In the genomic region with DNA sequence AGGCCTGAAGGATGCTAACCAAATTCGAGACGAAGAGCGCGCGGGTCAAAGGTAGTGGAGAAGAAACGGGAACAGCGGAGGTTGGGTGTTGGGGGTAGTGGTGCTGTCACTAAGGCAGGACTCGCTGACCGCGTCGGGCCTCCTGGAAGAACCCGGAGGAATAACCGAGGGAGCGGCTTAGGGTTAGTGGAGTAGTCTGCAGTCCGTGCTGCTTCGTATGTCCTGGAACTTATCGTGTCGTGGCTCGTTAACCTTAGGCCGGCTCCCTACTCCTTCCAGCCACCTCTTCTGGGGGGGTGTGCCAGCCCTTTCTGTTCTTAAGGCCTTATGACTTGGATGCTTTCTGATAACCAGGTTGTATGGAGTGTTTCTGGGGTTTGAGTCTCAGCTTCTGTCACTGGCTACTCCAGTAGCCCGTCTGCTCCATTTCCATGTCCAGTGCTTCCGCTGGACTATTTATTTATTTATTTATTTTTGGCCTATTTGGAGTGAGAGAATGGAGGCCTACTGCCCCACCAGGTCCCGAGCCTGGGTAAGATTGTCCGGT, we compare ENCODE assay signal across 8 mouse cellular contexts. TPM values are rescaled to one million over a fixed set of nuclear protein-coding genes. Genes with fewer than 3 reads are reported as not detected.
DNase-seq lines count a peak whose midpoint lies in the region; ATAC-seq and TF ChIP-seq lines count a peak whose summit lies in the region.

No protein-coding gene starts in this region.

- H3K27me3 ChIP-seq in heart, adult 2 months (ENCODE audit: control insufficient read depth, insufficient read depth, low read length) = no peaks in the 10 kb centered on the region
- H3K27me3 ChIP-seq in ES-Bruce4 (ENCODE audit: control insufficient read depth, insufficient read depth, low read length, poor library complexity, severe bottlenecking) = no peaks in the 10 kb centered on the region
- no peaks in the 10 kb centered on the region for H3K27me3 ChIP-seq in forebrain, postnatal 0 days (ENCODE audit: insufficient read depth, low read length)

- H3K4me3 ChIP-seq in heart, adult 2 months = peak overlapping the region; percentile 91
- H3K4me3 ChIP-seq in ES-Bruce4 (ENCODE audit: low read depth, low read length) (peak overlapping the region; percentile 93), macrophage (ENCODE audit: inconsistent target) (peak overlapping the region; percentile 95)
- peak overlapping the region; percentile 65 for H3K4me3 ChIP-seq in forebrain, postnatal 0 days (ENCODE audit: low read depth, low read length)

- peak; percentile 54 for ATAC-seq in forebrain, postnatal 0 days

- peak overlapping the region; percentile 74 for H3K4me2 ChIP-seq in forebrain, postnatal 0 days (ENCODE audit: low read depth)

- peaks cover 16% of the 10 kb centered on the region for H3K36me3 ChIP-seq in heart, adult 2 months (ENCODE audit: control insufficient read depth, insufficient read depth, low read length)
- H3K36me3 ChIP-seq in ES-Bruce4 (ENCODE audit: control insufficient read depth, insufficient read depth, low read length, poor library complexity, severe bottlenecking) = peaks cover 9% of the 10 kb centered on the region
- peaks cover 15% of the 10 kb centered on the region for H3K36me3 ChIP-seq in forebrain, postnatal 0 days (ENCODE audit: insufficient read depth)
- H3K36me3 ChIP-seq in macrophage (ENCODE audit: inconsistent target) = peaks cover 20% of the 10 kb centered on the region

- H3K79me2 ChIP-seq in heart, adult 2 months (replicated peaks; ENCODE audit: control insufficient read depth, insufficient read depth, low read length) = peaks cover 11% of the 10 kb centered on the region
- H3K79me2 ChIP-seq in macrophage (ENCODE audit: inconsistent target) = peaks cover 100% of the 10 kb centered on the region

- TF ChIP-seq EP300 in heart, adult 2 months (IDR thresholded peaks at IDR 0.05; ENCODE audit: insufficient read depth, low read depth, low read length) = no peak; the same call in 1 of the 2 replicates
- no peak for TF ChIP-seq EP300 in ES-Bruce4 (IDR thresholded peaks at IDR 0.05; ENCODE audit: insufficient read depth, low read depth, low read length)

- no peak for DNase-seq in heart, adult 2 months
- no peak for DNase-seq in heart, adult 18-20 months
- DNase-seq in forebrain, postnatal 0 days = no peak
- DNase-seq in urinary bladder, adult 2 months (ENCODE audit: low spot score) = no peak
- DNase-seq in thymus, adult 18-20 months = no peak
- no peak for DNase-seq in kidney, adult 11 months

- no peaks in the 10 kb centered on the region for H3K9me3 ChIP-seq in ES-Bruce4 (replicated peaks; ENCODE audit: control insufficient read depth, insufficient read depth, low read length, poor library complexity, severe bottlenecking)
- H3K9me3 ChIP-seq in forebrain, postnatal 0 days (ENCODE audit: low read length) = no peaks in the 10 kb centered on the region

- intact Hi-C loops in heart, adult 2 months (cut with DNase I) = loop anchor here (2.0 kb wide), 1 partner anchor 294 kb away; a partner anchor contains a TSS

- H3K4me1 ChIP-seq in heart, adult 2 months (ENCODE audit: control insufficient read depth, insufficient read depth, low read length) = peaks cover 6% of the 10 kb centered on the region
- H3K4me1 ChIP-seq in ES-Bruce4 (ENCODE audit: control insufficient read depth, insufficient read depth, low read length) = no peaks in the 10 kb centered on the region
- H3K4me1 ChIP-seq in forebrain, postnatal 0 days (ENCODE audit: insufficient read depth) = peaks cover 11% of the 10 kb centered on the region

- under 1% methylated on average over 24 of the region's 24 CpGs for WGBS in heart, adult 2 months
- WGBS in forebrain, postnatal 0 days = 2% methylated on average over 24 of the region's 24 CpGs
- WGBS in macrophage (ENCODE audit: missing documents) = 1% methylated on average over 24 of the region's 24 CpGs

- TF ChIP-seq CTCF in heart, adult 2 months (IDR thresholded peaks at IDR 0.05) = no peak
- no peak for TF ChIP-seq CTCF in ES-Bruce4 (IDR thresholded peaks at IDR 0.05; ENCODE audit: low read depth, low read length)
- no peak for TF ChIP-seq CTCF in forebrain, postnatal 0 days (IDR thresholded peaks at IDR 0.05; ENCODE audit: low read depth)

- peak overlapping the region; percentile 76 for H3K9ac ChIP-seq in heart, adult 2 months (ENCODE audit: low read depth, low read length)
- H3K9ac ChIP-seq in ES-Bruce4 (ENCODE audit: low read depth, poor library complexity, severe bottlenecking) = peak overlapping the region; percentile 97
- H3K9ac ChIP-seq in forebrain, postnatal 0 days = peak overlapping the region; percentile 68

- peak overlapping the region; percentile 93 for H3K27ac ChIP-seq in heart, adult 2 months
- H3K27ac ChIP-seq in ES-Bruce4 (ENCODE audit: insufficient read depth, low read length) (no peak overlapping the region), macrophage (peak overlapping the region; percentile 82)
- peak overlapping the region; percentile 87 for H3K27ac ChIP-seq in forebrain, postnatal 0 days (ENCODE audit: low read depth, low read length)

- no peak for TF ChIP-seq POLR2A in heart, adult 2 months (IDR thresholded peaks at IDR 0.05; ENCODE audit: insufficient read depth, low read depth, low read length)
- no peak for TF ChIP-seq POLR2A in ES-Bruce4 (IDR thresholded peaks at IDR 0.05; ENCODE audit: insufficient read depth, low read length)

RNA-seq across cellular contexts. Expression of a gene that starts 0.4 kb away (rescaled TPM):
- 10 to 100 TPM; 41.5 to 43.2 TPM for total RNA-seq in heart, adult 2 months (2021)
- 63.3 and 78.3 TPM in 2 replicates for polyA plus RNA-seq in heart, adult 2 months (2012; rRNA removed)
- 10 to 100 TPM; 39.5 to 43.8 TPM for total RNA-seq in heart, adult 18-20 months (2021)
- polyA plus RNA-seq in ES-Bruce4 (2011; ENCODE audit: insufficient read depth, insufficient read length, low read depth, missing spikeins) = 54.2 and 56.2 TPM in 2 replicates
- total RNA-seq in forebrain, postnatal 0 days (2014; rRNA removed) = 61.9 and 73.1 TPM in 2 replicates
- polyA plus RNA-seq in forebrain, postnatal 0 days (2015; fragmentation: Nextera tagmentation; extraction: Ambion mirVana) = 77.1 and 93.9 TPM in 2 replicates
- 100 to 1,000 TPM; 113 to 203 (median 175) TPM for total RNA-seq in macrophage (2018; cell fraction: chromatin; rRNA removed)
- 100 to 1,000 TPM in 17 of 26 experiments, 10 to 100 TPM in 9; 79.5 to 154 (median 113) TPM for total RNA-seq in macrophage (2018; cell fraction: cytosol; rRNA removed)
- 100 to 1,000 TPM; 160 to 275 (median 228) TPM for total RNA-seq in macrophage (2018; cell fraction: nucleus; rRNA removed)
- polyA plus RNA-seq in macrophage (2018) = 95.2 to 110 TPM (median 102 TPM) in 3 replicates
- 94.8 and 100.0 TPM in 2 replicates for polyA plus RNA-seq in urinary bladder, adult 2 months (2012; rRNA removed)

RNA-seq across cellular contexts. Expression of a gene that starts 0.6 kb away (rescaled TPM):
- total RNA-seq in heart, adult 2 months (2021) = 100 to 1,000 TPM in 1 of 2 experiments, 10 to 100 TPM in 1; 98.5 to 111 TPM
- 42.3 and 59.2 TPM in 2 replicates for polyA plus RNA-seq in heart, adult 2 months (2012; rRNA removed)
- 100 to 1,000 TPM; 106 to 108 TPM for total RNA-seq in heart, adult 18-20 months (2021)
- polyA plus RNA-seq in ES-Bruce4 (2011; ENCODE audit: insufficient read depth, insufficient read length, low read depth, missing spikeins) (161 and 163 TPM in 2 replicates), macrophage (2018) (141 to 187 TPM (median 150 TPM) in 3 replicates)
- 199 and 241 TPM in 2 replicates for total RNA-seq in forebrain, postnatal 0 days (2014; rRNA removed)
- 127 and 151 TPM in 2 replicates for polyA plus RNA-seq in forebrain, postnatal 0 days (2015; fragmentation: Nextera tagmentation; extraction: Ambion mirVana)
- total RNA-seq in macrophage (2018; cell fraction: chromatin; rRNA removed) = 100 to 1,000 TPM; 217 to 448 (median 328) TPM
- total RNA-seq in macrophage (2018; cell fraction: cytosol; rRNA removed) = 100 to 1,000 TPM; 105 to 172 (median 141) TPM
- 100 to 1,000 TPM; 171 to 303 (median 216) TPM for total RNA-seq in macrophage (2018; cell fraction: nucleus; rRNA removed)
- 84.9 and 135 TPM in 2 replicates for polyA plus RNA-seq in urinary bladder, adult 2 months (2012; rRNA removed)

RNA-seq across cellular contexts. Expression of a gene that starts 25.6 kb away (rescaled TPM):
- total RNA-seq in heart, adult 2 months (2021) = not detected
- polyA plus RNA-seq in heart, adult 2 months (2012; rRNA removed) = not detected in 2 replicates
- not detected for total RNA-seq in heart, adult 18-20 months (2021)
- polyA plus RNA-seq in ES-Bruce4 (2011; ENCODE audit: insufficient read depth, insufficient read length, low read depth, missing spikeins) (not detected in 2 replicates), macrophage (2018) (not detected in 3 replicates)
- 0.95 and 1.0 TPM in 2 replicates for total RNA-seq in forebrain, postnatal 0 days (2014; rRNA removed)
- polyA plus RNA-seq in forebrain, postnatal 0 days (2015; fragmentation: Nextera tagmentation; extraction: Ambion mirVana) = 0.20 and 0.47 TPM in 2 replicates
- under 1 TPM in 1 of 26 experiments, not detected in 25; 0.23 TPM for total RNA-seq in macrophage (2018; cell fraction: chromatin; rRNA removed)
- total RNA-seq in macrophage (2018; cell fraction: cytosol; rRNA removed) = not detected
- not detected for total RNA-seq in macrophage (2018; cell fraction: nucleus; rRNA removed)
- polyA plus RNA-seq in urinary bladder, adult 2 months (2012; rRNA removed) = not detected in 2 replicates

RNA-seq across cellular contexts. Expression of a gene that starts 43.6 kb away (rescaled TPM):
- 100 to 1,000 TPM; 107 to 125 TPM for total RNA-seq in heart, adult 2 months (2021)
- polyA plus RNA-seq in heart, adult 2 months (2012; rRNA removed) = 113 and 175 TPM in 2 replicates
- total RNA-seq in heart, adult 18-20 months (2021) = 100 to 1,000 TPM; 116 to 143 TPM
- polyA plus RNA-seq in ES-Bruce4 (2011; ENCODE audit: insufficient read depth, insufficient read length, low read depth, missing spikeins) = 82.0 and 83.8 TPM in 2 replicates
- total RNA-seq in forebrain, postnatal 0 days (2014; rRNA removed) = 150 and 161 TPM in 2 replicates
- 130 and 136 TPM in 2 replicates for polyA plus RNA-seq in forebrain, postnatal 0 days (2015; fragmentation: Nextera tagmentation; extraction: Ambion mirVana)
- 10 to 100 TPM; 10.6 to 83.8 (median 47.2) TPM for total RNA-seq in macrophage (2018; cell fraction: chromatin; rRNA removed)
- total RNA-seq in macrophage (2018; cell fraction: cytosol; rRNA removed) = 10 to 100 TPM; 40.4 to 60.5 (median 51.6) TPM
- 10 to 100 TPM; 17.9 to 67.3 (median 36.4) TPM for total RNA-seq in macrophage (2018; cell fraction: nucleus; rRNA removed)
- 44.5 to 55.5 TPM (median 48.6 TPM) in 3 replicates for polyA plus RNA-seq in macrophage (2018)
- 89.4 and 89.6 TPM in 2 replicates for polyA plus RNA-seq in urinary bladder, adult 2 months (2012; rRNA removed)

RNA-seq across cellular contexts. Expression of a gene that starts 54.7 kb away (rescaled TPM):
- 1 to 10 TPM; 1.3 TPM for total RNA-seq in heart, adult 2 months (2021)
- 1.3 and 1.9 TPM in 2 replicates for polyA plus RNA-seq in heart, adult 2 months (2012; rRNA removed)
- total RNA-seq in heart, adult 18-20 months (2021) = under 1 TPM; 0.77 to 0.95 TPM
- polyA plus RNA-seq in ES-Bruce4 (2011; ENCODE audit: insufficient read depth, insufficient read length, low read depth, missing spikeins) (29.7 and 33.8 TPM in 2 replicates), macrophage (2018) (0.12 to 0.42 TPM (median 0.30 TPM) in 3 replicates)
- total RNA-seq in forebrain, postnatal 0 days (2014; rRNA removed) = 47.2 and 63.4 TPM in 2 replicates
- 35.3 and 37.3 TPM in 2 replicates for polyA plus RNA-seq in forebrain, postnatal 0 days (2015; fragmentation: Nextera tagmentation; extraction: Ambion mirVana)
- under 1 TPM in 5 of 26 experiments, not detected in 21; 0.12 to 0.79 (median 0.25) TPM for total RNA-seq in macrophage (2018; cell fraction: chromatin; rRNA removed)
- under 1 TPM in 24 of 26 experiments, not detected in 2; 0.03 to 0.33 (median 0.11) TPM for total RNA-seq in macrophage (2018; cell fraction: cytosol; rRNA removed)
- total RNA-seq in macrophage (2018; cell fraction: nucleus; rRNA removed) = under 1 TPM in 11 of 26 experiments, not detected in 15; 0.12 to 0.41 (median 0.24) TPM
- 3.7 and 6.4 TPM in 2 replicates for polyA plus RNA-seq in urinary bladder, adult 2 months (2012; rRNA removed)
